Mouse (Mus musculus) lung, embryonic 15.5 days (tissue): ENCODE data around the gene Pus7. TPM values are rescaled to one million over a fixed set of nuclear protein-coding genes. Genes with fewer than 3 reads are reported as not detected.
"Not testable (repeated sequence)": the region's sequence is repeated elsewhere in the genome, so short reads cannot be mapped to it uniquely, and the experiment has no call there.

Experiments used
- ATAC-seq: fragments of 200-750 bp; cut with Nextera tagmentation; 2 replicates; pipeline ENCODE4 v1.8.0; 2017; ENCODE audit warnings: moderate number of reproducible peaks, borderline replicate concordance; ENCODE audit not compliant: low FRiP score, low TSS enrichment; ENCODE audit errors: extremely low read depth
- H3K27ac ChIP-seq: fragments of 300-500 bp; sonication (generic); 2 replicates; pipeline ENCODE4 v1.5.1; 2015; ENCODE audit warnings: moderate library complexity, mild to moderate bottlenecking, inconsistent platforms
- H3K27me3 ChIP-seq: fragments of 300-500 bp; sonication (generic); 2 replicates; pipeline ENCODE4 v1.6.1; 2015; ENCODE audit warnings: inconsistent platforms
- H3K36me3 ChIP-seq: fragments of 300-500 bp; sonication (generic); 2 replicates; pipeline ENCODE4 v1.6.1; 2015; ENCODE audit warnings: inconsistent platforms
- H3K4me1 ChIP-seq: fragments of 300-500 bp; sonication (generic); 2 replicates; pipeline ENCODE4 v1.6.1; 2015; ENCODE audit warnings: inconsistent platforms
- H3K4me2 ChIP-seq: fragments of 300-500 bp; sonication (generic); 2 replicates; pipeline ENCODE4 v1.6.1; 2015; ENCODE audit warnings: inconsistent platforms, mild to moderate bottlenecking, moderate library complexity
- H3K4me3 ChIP-seq: fragments of 300-500 bp; sonication (generic); 2 replicates; pipeline ENCODE4 v1.5.1; 2015; ENCODE audit warnings: mild to moderate bottlenecking, inconsistent platforms
- H3K9ac ChIP-seq: fragments of 300-500 bp; sonication (generic); 2 replicates; pipeline ENCODE4 v1.6.1; 2015; ENCODE audit warnings: inconsistent platforms
- H3K9me3 ChIP-seq: fragments of 300-500 bp; sonication (generic); 2 replicates; pipeline ENCODE4 v1.6.1; 2016; ENCODE audit warnings: inconsistent platforms
- WGBS: fragments of 180-500 bp; shearing (Covaris S2); methylation state at CpG from one replicate; pipeline ENCODE4 v1.1.7; 2015; 5-methylcytosine and 5-hydroxymethylcytosine counted together
- polyA plus RNA-seq: library from polyadenylated mRNA; unstranded; fragments of >200 nt; fragmentation: Nextera tagmentation; extraction: Ambion mirVana; gene quantifications from 2 replicates; pipeline ENCODE4 v1.2.1, GENCODE M21; 2015

The Pus7 gene
- polyA plus RNA-seq, 1 experiment from 2014 or later, result 28.6 TPM

DNA sequence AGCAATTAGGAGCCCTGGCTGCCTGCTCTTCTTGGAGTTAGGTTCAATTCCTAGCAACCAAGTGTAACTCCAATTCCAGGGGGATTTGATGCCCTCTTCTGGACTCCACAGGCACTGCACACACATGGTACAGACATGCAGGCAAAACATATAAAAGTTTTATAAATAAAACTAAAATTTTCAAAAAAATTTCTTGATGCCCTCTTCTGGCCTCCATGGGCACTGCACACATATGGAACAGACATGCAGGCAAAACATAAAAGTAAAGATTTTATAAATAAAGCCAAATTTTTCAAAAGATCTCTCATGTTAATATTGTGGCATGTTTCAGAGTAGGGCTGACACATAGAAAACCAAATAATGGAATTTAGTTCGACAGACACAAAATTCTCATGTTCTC is 73.8 kb downstream of the Pus7 start:
- Histone ChIP-seq H3K4me1 (no peaks in the 10 kb centered on the region), H3K4me3 (no peak overlapping the region), H3K9ac (no peak overlapping the region), H3K36me3 (peaks cover 49% of the 10 kb centered on the region), H3K27me3 (no peaks in the 10 kb centered on the region), H3K9me3 (peaks cover 20% of the 10 kb centered on the region; the same call in 1 of the 2 replicates), H3K4me2 (no peak overlapping the region), H3K27ac (no peak overlapping the region)
- WGBS, result 88% methylated on average over 1 of the region's 1 CpGs
- ATAC-seq, result no peak

DNA sequence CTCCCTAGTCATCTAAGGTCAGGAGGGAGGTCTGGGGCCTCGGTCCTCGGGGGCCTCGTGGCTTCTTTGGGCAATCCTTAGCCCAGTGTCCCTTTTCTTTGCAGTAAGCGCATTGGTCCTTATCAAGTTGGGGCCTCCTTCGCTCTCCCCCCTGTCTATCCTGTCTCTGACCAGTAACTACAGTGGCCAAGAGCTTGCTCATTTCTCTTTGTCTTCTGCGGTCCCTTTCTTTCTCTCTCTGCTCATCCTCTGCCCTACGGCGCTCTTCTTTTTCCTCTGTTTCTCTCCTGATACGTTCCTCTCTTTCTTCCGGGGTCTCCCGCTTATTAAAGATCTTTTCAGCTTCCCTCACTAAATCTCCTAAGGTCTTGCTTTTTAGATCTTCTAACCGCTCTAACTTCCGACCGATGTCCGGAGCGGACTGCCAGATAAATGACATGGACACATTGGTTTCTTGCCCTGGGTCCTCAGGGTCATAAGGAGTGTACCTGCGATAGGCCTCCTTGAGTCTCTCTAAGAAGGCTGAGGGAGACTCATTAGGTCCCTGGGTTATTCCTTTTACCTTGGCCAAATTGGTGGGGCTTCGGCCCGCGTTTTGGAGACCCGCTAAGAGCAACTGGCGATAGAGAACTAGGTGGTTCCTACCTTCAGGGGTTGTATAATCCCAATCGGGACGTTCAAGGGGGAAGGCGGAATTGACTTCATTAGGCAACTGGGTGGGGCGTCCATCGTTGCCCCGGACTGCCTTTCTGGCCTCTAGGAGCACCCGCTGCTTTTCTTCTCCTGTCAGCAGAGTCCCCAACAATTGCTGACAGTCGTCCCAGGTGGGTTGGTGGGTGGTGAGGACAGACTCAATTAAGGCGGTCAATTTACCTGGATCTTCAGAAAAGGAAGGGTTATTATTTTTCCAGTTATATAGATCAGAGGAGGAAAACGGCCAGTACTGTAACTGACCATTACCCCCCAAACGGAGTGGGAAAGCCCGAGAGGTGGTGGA is 76.6 kb downstream of the Pus7 start:
- not testable (repeated sequence) for H3K27ac ChIP-seq, H3K4me3 ChIP-seq, H3K4me2 ChIP-seq, H3K27me3 ChIP-seq, H3K9ac ChIP-seq, H3K4me1 ChIP-seq, ATAC-seq
- Histone ChIP-seq H3K36me3 (peaks cover 73% of the 10 kb centered on the region), H3K9me3 (peaks cover 38% of the 10 kb centered on the region)
- 98% methylated on average over 29 of the region's 34 CpGs for WGBS

- no peak overlapping the region for H3K27ac ChIP-seq
- 97% methylated on average over 1 of the region's 1 CpGs for WGBS
- peaks cover 38% of the 10 kb centered on the region for H3K36me3 ChIP-seq
- H3K4me1 ChIP-seq, result no peaks in the 10 kb centered on the region
- H3K9ac ChIP-seq, result no peak overlapping the region
- H3K4me3 ChIP-seq, result no peak overlapping the region
- H3K4me2 ChIP-seq, result no peak overlapping the region
- no peak for ATAC-seq
- H3K27me3 ChIP-seq, result no peaks in the 10 kb centered on the region
- H3K9me3 ChIP-seq, result peaks cover 23% of the 10 kb centered on the region
Observed at GRCm38 (mm10) chr5:23697457-23697856, 86.1 kb downstream of the Pus7 start.

Other genes with a start within 250 kb of the Pus7 start
- gene Srpk2, start 99.1 kb downstream of the Pus7 start, polyA plus RNA-seq, result 37.0 and 39.8 TPM in 2 replicates
- 29.6 and 34.7 TPM in 2 replicates for gene Rint1, start 4.0 kb upstream of the Pus7 start, polyA plus RNA-seq
- gene Tomm7, start 60.5 kb upstream of the Pus7 start, polyA plus RNA-seq, result 102 and 108 TPM in 2 replicates
- gene Fam126a, start 247.0 kb upstream of the Pus7 start, polyA plus RNA-seq, result 17.4 and 18.2 TPM in 2 replicates